Mouse (Mus musculus): Measurements from ENCODE around the gene Timm29. TPM values are rescaled to one million over a fixed set of nuclear protein-coding genes. Genes with fewer than 3 reads are reported as not detected.

Gene Timm29
- polyA plus RNA-seq, 1 experiment from 2014 or later = 35.6 TPM

DNA sequence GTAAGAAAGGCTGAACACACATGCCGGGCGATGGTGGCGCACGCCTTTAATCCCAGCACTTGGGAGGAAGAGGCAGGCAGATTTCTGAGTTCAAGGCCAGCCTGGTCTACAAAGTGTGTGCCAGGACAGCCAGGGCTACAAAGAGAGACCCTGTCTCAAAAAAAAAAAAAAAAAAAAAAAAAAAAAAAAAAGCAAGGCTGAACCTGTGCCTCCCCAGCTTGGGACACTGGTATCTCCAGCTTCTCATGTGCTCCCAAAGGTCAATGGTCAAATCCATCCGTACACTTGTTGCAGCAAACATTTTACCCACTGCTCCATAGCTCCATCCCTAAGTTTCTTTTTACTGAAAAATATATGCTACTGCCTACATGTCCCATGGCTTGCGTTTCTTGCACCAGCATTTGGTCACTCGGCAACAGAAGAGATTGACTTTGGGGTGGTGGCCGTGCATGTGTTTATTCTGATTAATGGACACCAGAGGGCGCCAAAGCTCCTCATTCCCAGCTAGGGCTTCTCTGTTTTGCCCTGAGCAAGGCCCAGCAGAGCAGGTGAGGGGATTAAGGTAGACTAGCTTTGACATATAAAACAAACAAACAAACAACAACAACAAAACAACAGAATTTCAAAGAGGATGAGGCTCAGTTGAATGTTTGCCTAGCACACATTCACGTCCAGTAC is 9.3 kb downstream of the Timm29 start:
- no peaks in the 10 kb centered on the region for H3K9me3 ChIP-seq (ENCODE audit: low read depth, low read length)
- no peak overlapping the region for H3K4me3 ChIP-seq (ENCODE audit: low read depth, low read length)
- H3K27me3 ChIP-seq (ENCODE audit: insufficient read depth, low read length) = no peaks in the 10 kb centered on the region
- H3K9ac ChIP-seq = no peak overlapping the region
- TF ChIP-seq CTCF (IDR thresholded peaks at IDR 0.05; ENCODE audit: low read depth) = peak; percentile 88
- DNase-seq (peak; percentile 90), ATAC-seq (ENCODE audit: insufficient read depth) (peak; percentile 66)
- H3K27ac ChIP-seq (ENCODE audit: low read depth) = no peak overlapping the region
- no peak overlapping the region for H3K4me2 ChIP-seq
- WGBS = 46% methylated on average over 10 of the region's 10 CpGs
- H3K4me1 ChIP-seq (ENCODE audit: insufficient read depth) = no peaks in the 10 kb centered on the region
- H3K36me3 ChIP-seq (ENCODE audit: insufficient read depth) = no peaks in the 10 kb centered on the region

DNA sequence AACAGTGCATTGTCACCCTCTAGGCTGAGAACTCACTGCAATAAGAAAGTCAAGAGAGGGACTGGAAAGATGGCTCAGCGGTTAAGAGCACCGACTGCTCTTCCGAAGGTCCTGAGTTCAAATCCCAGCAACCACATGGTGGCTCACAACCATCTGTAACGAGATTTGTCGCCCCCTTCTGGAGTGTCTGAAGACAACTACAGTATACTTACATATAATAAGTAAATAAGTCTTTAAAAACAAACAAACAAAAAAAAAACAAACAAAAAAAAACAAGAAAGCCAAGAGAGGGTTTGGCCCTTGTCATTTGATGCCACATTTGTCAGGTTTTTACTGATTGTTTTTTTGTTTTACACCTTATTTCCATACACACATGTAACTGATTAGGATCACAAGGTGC is 11.6 kb downstream of the Timm29 start:
- no peak overlapping the region for H3K9ac ChIP-seq
- H3K4me2 ChIP-seq = no peak overlapping the region
- no peak overlapping the region for H3K4me3 ChIP-seq (ENCODE audit: low read depth, low read length)
- H3K4me1 ChIP-seq (ENCODE audit: insufficient read depth) = no peaks in the 10 kb centered on the region
- TF ChIP-seq CTCF (IDR thresholded peaks at IDR 0.05; ENCODE audit: low read depth) = no peak
- WGBS = 70% methylated on average over 5 of the region's 5 CpGs
- H3K27ac ChIP-seq (ENCODE audit: low read depth) = no peak overlapping the region
- no peak for DNase-seq
- ATAC-seq (ENCODE audit: insufficient read depth) = no peak
- H3K9me3 ChIP-seq (ENCODE audit: low read depth, low read length) = no peaks in the 10 kb centered on the region
- H3K36me3 ChIP-seq (ENCODE audit: insufficient read depth) = no peaks in the 10 kb centered on the region
- no peaks in the 10 kb centered on the region for H3K27me3 ChIP-seq (ENCODE audit: insufficient read depth, low read length)

DNA sequence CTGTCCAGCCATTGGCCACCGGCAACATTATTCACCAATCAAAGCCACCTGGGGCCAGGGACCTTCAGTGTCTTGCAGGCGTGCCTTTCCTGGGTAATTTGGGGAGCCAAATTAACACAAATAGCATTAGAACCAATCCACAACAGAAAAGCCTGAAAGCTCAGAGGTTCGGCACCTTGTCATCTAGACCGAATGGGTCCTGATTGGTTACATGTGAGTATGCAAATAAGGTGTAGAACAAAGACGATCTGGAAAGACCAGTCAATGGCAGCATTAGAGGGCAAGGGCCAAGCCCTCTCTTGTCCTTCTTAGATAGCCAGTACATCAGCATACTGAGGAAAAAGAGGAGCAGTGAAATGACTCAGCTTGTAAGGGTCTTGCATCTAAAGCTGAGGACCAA is 13.3 kb downstream of the Timm29 start:
- TF ChIP-seq CTCF (IDR thresholded peaks at IDR 0.05; ENCODE audit: low read depth) = no peak
- Histone ChIP-seq H3K27ac (ENCODE audit: low read depth) (no peak overlapping the region), H3K4me1 (ENCODE audit: insufficient read depth) (no peaks in the 10 kb centered on the region), H3K27me3 (ENCODE audit: insufficient read depth, low read length) (no peaks in the 10 kb centered on the region), H3K4me2 (no peak overlapping the region), H3K9ac (no peak overlapping the region), H3K9me3 (ENCODE audit: low read depth, low read length) (no peaks in the 10 kb centered on the region), H3K36me3 (ENCODE audit: insufficient read depth) (no peaks in the 10 kb centered on the region), H3K4me3 (ENCODE audit: low read depth, low read length) (no peak overlapping the region)
- WGBS = 70% methylated on average over 5 of the region's 5 CpGs
- no peak for ATAC-seq (ENCODE audit: insufficient read depth)
- no peak for DNase-seq

DNA sequence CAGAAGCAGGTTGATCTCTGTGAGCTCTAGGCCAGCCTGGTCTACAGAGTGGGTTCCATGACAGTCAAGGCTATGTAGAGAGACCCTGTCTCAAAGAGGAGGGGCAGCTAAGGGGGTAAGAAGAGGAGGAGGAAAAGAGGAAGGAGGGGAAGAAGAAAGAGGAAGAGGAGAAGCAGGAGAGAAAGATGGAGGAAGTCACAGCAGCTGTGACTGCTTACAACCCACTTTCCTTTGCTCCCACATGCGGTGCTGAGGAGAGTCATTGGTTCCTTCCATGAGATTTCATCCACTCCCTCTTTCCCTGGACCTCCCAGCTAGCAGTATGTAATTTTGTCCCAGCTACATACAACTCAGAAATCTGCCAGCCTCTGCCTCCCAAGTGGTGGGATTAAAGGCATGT is 14.1 kb downstream of the Timm29 start:
- H3K9me3 ChIP-seq (ENCODE audit: low read depth, low read length) = no peaks in the 10 kb centered on the region
- H3K36me3 ChIP-seq (ENCODE audit: insufficient read depth) = no peaks in the 10 kb centered on the region
- H3K4me2 ChIP-seq = no peak overlapping the region
- DNase-seq (no peak), ATAC-seq (ENCODE audit: insufficient read depth) (no peak)
- no peaks in the 10 kb centered on the region for H3K4me1 ChIP-seq (ENCODE audit: insufficient read depth)
- no peaks in the 10 kb centered on the region for H3K27me3 ChIP-seq (ENCODE audit: insufficient read depth, low read length)
- H3K27ac ChIP-seq (ENCODE audit: low read depth) = no peak overlapping the region
- no peak for TF ChIP-seq CTCF (IDR thresholded peaks at IDR 0.05; ENCODE audit: low read depth)
- no peak overlapping the region for H3K4me3 ChIP-seq (ENCODE audit: low read depth, low read length)
- H3K9ac ChIP-seq = no peak overlapping the region
- WGBS = 86% methylated on average over 1 of the region's 1 CpGs

DNA sequence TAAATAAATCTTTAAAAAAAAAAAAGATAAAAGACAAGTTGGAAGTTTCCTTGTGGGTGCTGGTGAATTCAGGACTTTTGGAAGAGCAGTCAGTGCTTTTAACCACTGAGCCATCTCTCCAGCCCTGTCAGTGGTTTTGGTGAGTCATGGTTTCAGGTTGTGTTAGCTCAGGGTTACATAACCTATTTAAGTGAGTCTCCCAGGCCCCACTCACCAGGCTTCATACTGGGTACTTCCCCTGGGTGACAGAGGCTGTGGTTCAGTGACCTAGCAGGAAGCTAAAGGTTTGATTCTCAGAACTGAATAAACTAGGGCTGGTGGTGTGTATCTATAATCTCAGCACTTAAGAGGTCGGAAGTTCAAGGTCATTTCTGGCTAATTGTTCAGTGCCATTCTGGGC is 17.3 kb downstream of the Timm29 start:
- no peak overlapping the region for H3K4me3 ChIP-seq (ENCODE audit: low read depth, low read length)
- no peak overlapping the region for H3K4me2 ChIP-seq
- H3K36me3 ChIP-seq (ENCODE audit: insufficient read depth) = no peaks in the 10 kb centered on the region
- DNase-seq (no peak), ATAC-seq (ENCODE audit: insufficient read depth) (no peak)
- H3K27me3 ChIP-seq (ENCODE audit: insufficient read depth, low read length) = no peaks in the 10 kb centered on the region
- no peak overlapping the region for H3K9ac ChIP-seq
- WGBS = 89% methylated on average over 1 of the region's 1 CpGs
- no peaks in the 10 kb centered on the region for H3K9me3 ChIP-seq (ENCODE audit: low read depth, low read length)
- H3K27ac ChIP-seq (ENCODE audit: low read depth) = no peak overlapping the region
- TF ChIP-seq CTCF (IDR thresholded peaks at IDR 0.05; ENCODE audit: low read depth) = no peak
- no peaks in the 10 kb centered on the region for H3K4me1 ChIP-seq (ENCODE audit: insufficient read depth)

DNA sequence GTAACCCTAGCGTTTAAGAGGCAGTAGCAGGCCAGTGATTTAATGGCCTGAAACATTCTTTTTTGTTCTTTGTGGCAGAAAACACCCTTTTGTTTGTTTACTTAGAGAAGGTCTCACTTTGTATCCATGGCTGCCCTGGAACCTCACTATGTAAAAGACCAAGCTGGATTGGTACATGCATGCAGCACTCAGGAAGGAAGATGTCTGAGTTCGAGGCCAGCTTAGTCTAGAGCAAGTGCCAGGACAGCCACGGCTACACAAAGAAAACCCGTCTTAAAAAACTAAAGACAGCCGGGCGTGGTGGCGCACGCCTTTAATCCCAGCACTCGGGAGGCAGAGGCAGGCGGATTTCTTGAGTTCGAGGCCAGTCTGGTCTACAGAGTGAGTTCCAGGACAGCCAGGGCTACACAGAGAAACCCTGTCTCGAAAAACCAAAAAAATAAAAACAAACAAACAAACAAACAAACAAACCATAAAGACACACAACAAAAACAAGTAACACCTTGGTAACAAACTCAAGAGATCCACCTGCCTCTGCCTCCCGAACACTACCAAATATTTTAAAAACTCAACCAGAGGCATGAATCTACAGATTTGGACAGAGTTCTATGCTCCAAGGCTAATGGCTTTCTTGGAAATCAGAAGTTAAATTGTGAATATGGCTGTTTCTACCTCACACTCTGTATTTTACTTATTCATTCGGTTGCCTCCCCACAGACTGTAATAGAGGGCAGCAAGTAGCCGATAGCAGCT is 22.5 kb downstream of the Timm29 start:
- WGBS = 75% methylated on average over 15 of the region's 15 CpGs
- peak overlapping the region; percentile 80 for H3K4me3 ChIP-seq (ENCODE audit: low read depth, low read length)
- peak overlapping the region; percentile 95 for H3K27ac ChIP-seq (ENCODE audit: low read depth)
- no peak for TF ChIP-seq CTCF (IDR thresholded peaks at IDR 0.05; ENCODE audit: low read depth)
- no peak for ATAC-seq (ENCODE audit: insufficient read depth)
- DNase-seq = no peak
- peaks cover 3% of the 10 kb centered on the region; the same call in 1 of the 2 replicates for H3K4me1 ChIP-seq (ENCODE audit: insufficient read depth)
- H3K9ac ChIP-seq = peak overlapping the region; percentile 53
- peaks cover 15% of the 10 kb centered on the region; the same call in 1 of the 2 replicates for H3K36me3 ChIP-seq (ENCODE audit: insufficient read depth)
- no peaks in the 10 kb centered on the region for H3K27me3 ChIP-seq (ENCODE audit: insufficient read depth, low read length)
- H3K4me2 ChIP-seq = peak overlapping the region; percentile 80
- H3K9me3 ChIP-seq (ENCODE audit: low read depth, low read length) = no peaks in the 10 kb centered on the region

DNA sequence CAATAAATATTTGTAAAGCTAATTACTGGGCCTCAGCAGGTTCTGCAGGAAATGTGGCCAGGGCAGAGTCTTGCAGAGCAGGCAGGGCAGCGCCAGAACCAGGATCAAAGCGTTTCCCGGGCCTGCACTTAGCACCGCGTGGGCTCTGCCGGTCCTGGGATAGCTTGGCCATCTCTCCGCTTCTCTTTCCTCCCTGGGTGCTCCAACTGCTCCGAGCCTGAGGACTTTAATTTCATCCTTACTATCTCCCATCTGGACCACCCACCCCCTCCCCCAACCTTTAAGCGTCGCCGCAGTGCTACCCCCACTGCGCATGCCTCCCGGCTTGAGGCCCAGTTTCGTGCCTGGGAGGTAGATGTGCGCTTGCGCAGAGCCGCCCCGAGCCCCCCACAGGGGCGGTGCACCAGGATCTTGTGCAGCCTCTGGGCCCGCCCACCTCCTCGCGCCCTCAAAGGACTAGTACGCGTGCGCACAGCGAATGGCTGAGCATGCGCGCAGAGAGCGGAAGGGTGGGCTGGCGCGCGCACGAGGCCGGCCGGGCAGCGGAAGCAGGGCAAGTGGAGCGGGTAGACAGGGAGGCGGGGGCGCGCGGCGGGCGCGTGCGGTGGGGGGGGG is 23.2 kb downstream of the Timm29 start, which contains the start of gene Smarca4:
Gene Smarca4, plus strand, starts transcription at position 553 of the 615 bp plus-strand sequence.
- DNase-seq (peak; percentile 100), ATAC-seq (ENCODE audit: insufficient read depth) (peak; percentile 95)
- no peaks in the 10 kb centered on the region for H3K27me3 ChIP-seq (ENCODE audit: insufficient read depth, low read length)
- no peaks in the 10 kb centered on the region for H3K9me3 ChIP-seq (ENCODE audit: low read depth, low read length)
- peak within 1 kb of the TSS; percentile 95 for H3K27ac ChIP-seq (ENCODE audit: low read depth)
- H3K4me1 ChIP-seq (ENCODE audit: insufficient read depth) = peaks cover 3% of the 10 kb centered on the region; the same call in 1 of the 2 replicates
- H3K4me3 ChIP-seq (ENCODE audit: low read depth, low read length) = peak within 1 kb of the TSS; percentile 80
- H3K36me3 ChIP-seq (ENCODE audit: insufficient read depth) = peaks cover 15% of the 10 kb centered on the region; the same call in 1 of the 2 replicates
- H3K4me2 ChIP-seq = peak within 1 kb of the TSS; percentile 80
- no peak for TF ChIP-seq CTCF (IDR thresholded peaks at IDR 0.05; ENCODE audit: low read depth)
- peak within 1 kb of the TSS; percentile 89 for H3K9ac ChIP-seq
- WGBS = under 1% methylated on average over 45 of the region's 45 CpGs
